Mouse (Mus musculus) effector memory CD4-positive, alpha-beta T cell, adult 7 months (primary cell): Measurements from ENCODE around the gene Olfr640. TPM values are rescaled to one million over a fixed set of nuclear protein-coding genes. Genes with fewer than 3 reads are reported as not detected.

Experiments
- polyA plus RNA-seq: library from polyadenylated mRNA; unstranded; fragments of 100-300 nt; shearing (Covaris generic); gene quantifications from one replicate; pipeline ENCODE4 v1.2.1, GENCODE M21; 2017

Gene Olfr640
- polyA plus RNA-seq = not detected

GRCm38 (mm10) chr7:104025473-104025872 lies at the start of gene Olfr640:
Gene Olfr640, minus strand, starts transcription at chr7:104025573.

GRCm38 (mm10) chr7:104071769-104072168 lies 46.4 kb upstream of the Olfr640 start, which contains the start of gene Olfr644:
Gene Olfr644, minus strand, starts transcription at chr7:104071869.

GRCm38 (mm10) chr7:104061345-104061744 lies 36.0 kb upstream of the Olfr640 start, which contains the start of gene 4930516K23Rik:
Gene 4930516K23Rik, minus strand, starts transcription at chr7:104061445.

DNA sequence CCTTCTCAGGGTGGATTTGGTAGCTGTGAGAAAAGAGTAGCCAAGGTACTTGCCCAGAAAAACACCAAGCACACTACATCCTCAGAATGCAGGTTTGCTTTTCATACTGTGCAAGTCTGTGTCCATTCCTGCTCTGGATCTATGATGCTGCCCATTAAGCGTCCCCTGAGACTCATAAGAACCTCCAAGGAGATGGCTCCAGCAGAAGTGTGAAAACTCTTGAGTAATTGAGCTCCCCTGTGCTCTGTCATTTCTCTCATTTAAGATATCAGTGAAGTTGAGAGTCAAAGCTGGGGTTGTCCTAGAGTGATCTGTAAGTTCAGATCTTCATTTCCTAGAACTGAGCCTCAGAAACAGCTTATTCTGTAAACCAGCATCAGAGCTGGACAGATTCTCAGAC lies 27.2 kb upstream of the Olfr640 start, which contains the start of gene Olfr642:
Gene Olfr642 (minus strand): TSS at position 101 of the 400 bp plus-strand sequence.

DNA sequence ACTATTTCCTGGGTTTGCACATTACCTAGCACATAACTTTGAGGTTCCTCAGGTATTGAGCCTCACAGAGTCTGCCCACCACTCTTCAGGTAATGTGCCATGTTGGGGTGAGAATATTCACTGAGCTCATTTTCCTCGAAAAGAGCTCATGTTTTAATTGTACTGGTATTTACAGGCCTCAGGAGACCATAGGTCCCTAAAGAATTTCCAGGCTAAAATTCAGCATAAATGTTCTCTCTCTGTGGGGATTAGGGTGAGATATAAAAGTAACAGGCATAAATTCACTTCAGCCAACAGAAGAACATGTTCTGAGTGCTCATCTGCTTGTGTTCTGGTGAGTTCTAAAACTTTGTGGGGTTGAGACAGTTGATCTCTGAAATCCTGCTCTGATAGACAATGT lies 9.8 kb upstream of the Olfr640 start, which contains the start of gene Olfr641:
Gene Olfr641 (plus strand): TSS at position 301 of the 400 bp plus-strand sequence.

DNA sequence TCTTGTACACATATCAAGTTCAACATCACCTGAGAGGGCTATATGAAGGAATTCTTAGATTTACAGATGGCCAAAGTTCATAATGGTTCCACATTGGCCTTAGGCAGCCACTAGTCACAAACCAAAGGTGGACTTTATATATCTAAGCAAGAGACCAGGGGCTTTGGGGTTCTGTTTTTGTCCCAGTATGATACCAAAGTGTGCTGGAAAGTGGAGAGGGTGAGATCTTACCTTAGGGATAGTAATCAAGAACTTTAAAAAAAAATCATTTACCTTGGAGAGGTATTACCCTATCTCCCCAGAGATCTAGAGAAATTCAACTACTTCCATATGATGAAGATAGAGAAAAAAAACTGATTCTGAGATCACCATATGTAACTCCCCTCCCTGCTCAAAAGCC lies 8.2 kb downstream of the Olfr640 start, which contains the start of gene Olfr639:
Gene Olfr639 (minus strand): TSS at position 101 of the 400 bp plus-strand sequence.

DNA sequence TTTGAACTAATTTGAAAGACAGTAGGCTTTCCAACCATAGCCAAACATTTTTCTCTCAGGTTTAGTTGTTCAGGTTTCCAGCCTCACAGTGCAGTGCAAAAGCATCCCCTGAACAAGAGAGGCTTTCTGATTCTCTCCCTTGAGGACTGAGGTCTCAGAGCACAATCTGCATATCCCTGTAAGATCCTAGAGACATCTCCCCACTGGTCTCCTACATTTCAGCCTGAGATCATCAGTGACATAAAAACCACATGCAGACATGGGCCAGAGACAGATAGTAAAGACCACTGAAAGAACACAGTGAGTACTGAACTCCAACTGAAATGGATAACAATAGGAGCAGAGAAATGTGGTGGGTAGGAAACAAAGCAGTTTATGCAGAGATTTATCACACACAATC lies 26.9 kb downstream of the Olfr640 start, which contains the start of gene Olfr638:
Gene Olfr638 (plus strand): TSS at position 301 of the 400 bp plus-strand sequence.

GRCm38 (mm10) chr7:103970852-103971251 lies 54.5 kb downstream of the Olfr640 start, which contains the start of gene Olfr635:
Gene Olfr635, plus strand, starts transcription at chr7:103971152.

Other genes starting within 250 kb of the Olfr640 start
- not detected for gene Olfr68, start 245.9 kb downstream of the Olfr640 start, polyA plus RNA-seq
- gene Olfr67, start 233.8 kb downstream of the Olfr640 start, polyA plus RNA-seq = not detected
- gene Hbb-bt, start 211.6 kb downstream of the Olfr640 start, polyA plus RNA-seq = not detected
- 4.4 TPM for gene Hbb-bs, start 197.5 kb downstream of the Olfr640 start, polyA plus RNA-seq
- gene Hbb-bh2, start 185.1 kb downstream of the Olfr640 start, polyA plus RNA-seq = not detected
- 0.65 TPM for gene Hbb-bh1, start 182.4 kb downstream of the Olfr640 start, polyA plus RNA-seq
- gene Hbb-y, start 172.4 kb downstream of the Olfr640 start, polyA plus RNA-seq = not detected
- gene Olfr66, start 139.3 kb downstream of the Olfr640 start, polyA plus RNA-seq = not detected
- gene Olfr64, start 131.1 kb downstream of the Olfr640 start, polyA plus RNA-seq = not detected
- not detected for gene Olfr65, start 122.1 kb downstream of the Olfr640 start, polyA plus RNA-seq
- not detected for gene Olfr631, start 96.7 kb downstream of the Olfr640 start, polyA plus RNA-seq
- 0.43 TPM for gene Olfr632, start 91.2 kb downstream of the Olfr640 start, polyA plus RNA-seq
- gene Olfr633, start 81.1 kb downstream of the Olfr640 start, polyA plus RNA-seq = not detected
- gene Olfr635, start 54.4 kb downstream of the Olfr640 start, polyA plus RNA-seq = 0.09 TPM
- not detected for gene Olfr638, start 26.8 kb downstream of the Olfr640 start, polyA plus RNA-seq
- not detected for gene Olfr639, start 8.3 kb downstream of the Olfr640 start, polyA plus RNA-seq
- not detected for gene Olfr641, start 9.9 kb upstream of the Olfr640 start, polyA plus RNA-seq
- not detected for gene Olfr642, start 27.1 kb upstream of the Olfr640 start, polyA plus RNA-seq
- 0.72 TPM for gene 4930516K23Rik, start 35.9 kb upstream of the Olfr640 start, polyA plus RNA-seq
- gene Olfr644, start 46.3 kb upstream of the Olfr640 start, polyA plus RNA-seq = not detected
- gene Olfr645, start 59.9 kb upstream of the Olfr640 start, polyA plus RNA-seq = not detected
- gene Olfr646, start 79.3 kb upstream of the Olfr640 start, polyA plus RNA-seq = 0.96 TPM
- gene Ubqln5, start 104.3 kb upstream of the Olfr640 start, polyA plus RNA-seq = not detected
- not detected for gene Olfr643, start 111.8 kb upstream of the Olfr640 start, polyA plus RNA-seq
- gene Ubqln3, start 117.7 kb upstream of the Olfr640 start, polyA plus RNA-seq = not detected
- gene Ubqlnl, start 125.0 kb upstream of the Olfr640 start, polyA plus RNA-seq = not detected
- not detected for gene Olfm5, start 139.3 kb upstream of the Olfr640 start, polyA plus RNA-seq
- gene Olfr648, start 157.8 kb upstream of the Olfr640 start, polyA plus RNA-seq = not detected
- not detected for gene Olfr649, start 170.4 kb upstream of the Olfr640 start, polyA plus RNA-seq
- gene Trim6, start 193.2 kb upstream of the Olfr640 start, polyA plus RNA-seq = 2.3 TPM
- gene Trim34a, start 218.9 kb upstream of the Olfr640 start, polyA plus RNA-seq = 33.2 TPM